Mouse (Mus musculus) embryonic facial prominence, embryonic 11.5 days (tissue): ENCODE results near the gene Foxj2. TPM values are rescaled to one million over a fixed set of nuclear protein-coding genes. Genes with fewer than 3 reads are reported as not detected.

Experiments used
- ATAC-seq: fragments of 200-750 bp; cut with Nextera tagmentation; replicated peaks from 2 replicates; pipeline ENCODE4 v1.8.0; 2017; ENCODE audit warnings: low read depth; ENCODE audit not compliant: insufficient number of reproducible peaks, low FRiP score, low TSS enrichment
- DNase-seq: peaks from one replicate; pipeline ENCODE4 v3.0.0-alpha.2; 2015; ENCODE audit warnings: low spot score
- H3K27ac ChIP-seq: fragments of 300-500 bp; sonication (generic); replicated peaks from 2 replicates; pipeline ENCODE4 v1.5.1; 2014; ENCODE audit warnings: mild to moderate bottlenecking, low read depth, low read length, control low read depth
- H3K27me3 ChIP-seq: fragments of 300-500 bp; sonication (generic); 2 replicates; pipeline ENCODE4 v1.6.1; 2014; ENCODE audit warnings: mild to moderate bottlenecking, low read length, moderate library complexity, mixed read lengths; ENCODE audit not compliant: control insufficient read depth, insufficient read depth
- H3K36me3 ChIP-seq: fragments of 300-500 bp; sonication (generic); replicated peaks from 2 replicates; pipeline ENCODE4 v1.6.1; 2014; ENCODE audit warnings: low read depth, mild to moderate bottlenecking, low read length, moderate library complexity, mixed read lengths; ENCODE audit not compliant: control insufficient read depth, insufficient read depth
- H3K4me1 ChIP-seq: fragments of 300-500 bp; sonication (generic); 2 replicates; pipeline ENCODE4 v1.6.1; 2014; ENCODE audit warnings: low read length, mixed read lengths; ENCODE audit not compliant: control insufficient read depth, insufficient read depth
- H3K4me2 ChIP-seq: fragments of 300-500 bp; sonication (generic); 2 replicates; pipeline ENCODE4 v1.6.1; 2014; ENCODE audit warnings: low read depth, mild to moderate bottlenecking, control low read depth, low read length, moderate library complexity
- H3K4me3 ChIP-seq: fragments of 300-500 bp; sonication (generic); 2 replicates; pipeline ENCODE4 v1.5.1; 2014; ENCODE audit warnings: low read depth, low read length, control low read depth
- H3K9ac ChIP-seq: fragments of 300-500 bp; sonication (generic); replicated peaks from 2 replicates; pipeline ENCODE4 v1.6.1; 2014; ENCODE audit warnings: mild to moderate bottlenecking, control low read depth, low read length
- H3K9me3 ChIP-seq: fragments of 300-500 bp; sonication (generic); replicated peaks from 2 replicates; pipeline ENCODE4 v1.6.1; 2016; ENCODE audit warnings: mild to moderate bottlenecking, low read length, inconsistent platforms, mixed read lengths; ENCODE audit not compliant: control insufficient read depth
- WGBS: fragments of 180-500 bp; shearing (Covaris S2); extraction: QIAGEN DNeasy Blood & Tissue Kit; methylation state at CpG from one replicate; pipeline ENCODE4 v1.1.7; 2014; 5-methylcytosine and 5-hydroxymethylcytosine counted together
- polyA plus RNA-seq: library from polyadenylated mRNA; unstranded; fragments of >200 nt; fragmentation: Nextera tagmentation; extraction: Ambion mirVana; gene quantifications from 2 replicates; pipeline ENCODE4 v1.2.1, GENCODE M21; 2014

Foxj2 gene
- polyA plus RNA-seq: 4.0 TPM in 2 replicates

- Histone ChIP-seq H3K36me3 (no peaks in the 10 kb centered on the region), H3K4me2 (peak within 1 kb of the TSS; percentile 83), H3K4me3 (peak within 1 kb of the TSS; percentile 83), H3K4me1 (no peaks in the 10 kb centered on the region; the same call in 1 of the 2 replicates), H3K9me3 (no peaks in the 10 kb centered on the region), H3K27ac (no peak within 1 kb of the TSS), H3K27me3 (no peaks in the 10 kb centered on the region), H3K9ac (peak within 1 kb of the TSS; percentile 92)
- 2% methylated on average over 47 of the region's 61 CpGs for WGBS
- ATAC-seq (peak; percentile 72), DNase-seq (peak; percentile 75)
Measured at GRCm38 (mm10) chr6:122819306-122820070, at the start of gene Foxj2. Foxj2 (plus strand) TSS chr6:122819914.

GRCm38 (mm10) chr6:122770760-122771315 lies 48.9 kb upstream of the Foxj2 start:
- ATAC-seq (no peak), DNase-seq (no peak)
- Histone ChIP-seq H3K27me3 (no peaks in the 10 kb centered on the region), H3K36me3 (no peaks in the 10 kb centered on the region), H3K9ac (no peak overlapping the region), H3K4me1 (no peaks in the 10 kb centered on the region), H3K4me2 (no peak overlapping the region), H3K9me3 (no peaks in the 10 kb centered on the region), H3K4me3 (no peak overlapping the region), H3K27ac (no peak overlapping the region)
- 90% methylated on average over 11 of the region's 11 CpGs for WGBS

- H3K27me3 ChIP-seq: no peaks in the 10 kb centered on the region
- no peaks in the 10 kb centered on the region for H3K36me3 ChIP-seq
- H3K27ac ChIP-seq: no peak overlapping the region
- no peak for ATAC-seq
- H3K9me3 ChIP-seq: no peaks in the 10 kb centered on the region
- H3K4me2 ChIP-seq: no peak overlapping the region
- H3K9ac ChIP-seq: no peak overlapping the region
- no peak overlapping the region for H3K4me3 ChIP-seq
- no peaks in the 10 kb centered on the region for H3K4me1 ChIP-seq
- DNase-seq: no peak
- 53% methylated on average over 6 of the region's 6 CpGs for WGBS
Measured at GRCm38 (mm10) chr6:122772701-122773100, 47.0 kb upstream of the Foxj2 start.

GRCm38 (mm10) chr6:122774345-122774744 lies 45.4 kb upstream of the Foxj2 start:
- no peaks in the 10 kb centered on the region for H3K4me1 ChIP-seq
- DNase-seq: no peak
- H3K36me3 ChIP-seq: no peaks in the 10 kb centered on the region
- ATAC-seq: no peak
- H3K4me2 ChIP-seq: no peak overlapping the region
- H3K9ac ChIP-seq: no peak overlapping the region
- WGBS: 87% methylated on average over 1 of the region's 1 CpGs
- no peaks in the 10 kb centered on the region for H3K27me3 ChIP-seq
- no peaks in the 10 kb centered on the region for H3K9me3 ChIP-seq
- H3K4me3 ChIP-seq: no peak overlapping the region
- H3K27ac ChIP-seq: no peak overlapping the region

GRCm38 (mm10) chr6:122776040-122776439 lies 43.7 kb upstream of the Foxj2 start:
- H3K4me2 ChIP-seq: no peak overlapping the region

GRCm38 (mm10) chr6:122779916-122780315 lies 39.8 kb upstream of the Foxj2 start:
- H3K4me2 ChIP-seq: no peak overlapping the region
- no peaks in the 10 kb centered on the region for H3K36me3 ChIP-seq
- ATAC-seq: no peak
- no peak overlapping the region for H3K9ac ChIP-seq
- H3K9me3 ChIP-seq: no peaks in the 10 kb centered on the region
- H3K4me1 ChIP-seq: no peaks in the 10 kb centered on the region
- H3K4me3 ChIP-seq: no peak overlapping the region
- H3K27ac ChIP-seq: no peak overlapping the region
- no peaks in the 10 kb centered on the region for H3K27me3 ChIP-seq
- no peak for DNase-seq
- 39% methylated on average over 1 of the region's 1 CpGs for WGBS

More at GRCm38 (mm10) chr6:122776040-122776439, 43.7 kb upstream of the Foxj2 start:
- Histone ChIP-seq H3K36me3 (no peaks in the 10 kb centered on the region), H3K9ac (no peak overlapping the region), H3K27me3 (no peaks in the 10 kb centered on the region), H3K4me3 (no peak overlapping the region), H3K4me1 (no peaks in the 10 kb centered on the region), H3K9me3 (no peaks in the 10 kb centered on the region), H3K27ac (no peak overlapping the region)
- no peak for ATAC-seq
- WGBS: 81% methylated on average over 7 of the region's 7 CpGs
- no peak for DNase-seq

- no peak for DNase-seq
- H3K9me3 ChIP-seq: no peaks in the 10 kb centered on the region
- no peaks in the 10 kb centered on the region for H3K4me1 ChIP-seq
- no peak overlapping the region for H3K9ac ChIP-seq
- ATAC-seq: no peak
- H3K4me2 ChIP-seq: no peak overlapping the region
- H3K4me3 ChIP-seq: no peak overlapping the region
- no peaks in the 10 kb centered on the region for H3K36me3 ChIP-seq
- no peak overlapping the region for H3K27ac ChIP-seq
- WGBS: 77% methylated on average over 4 of the region's 4 CpGs
- no peaks in the 10 kb centered on the region for H3K27me3 ChIP-seq
Measured at GRCm38 (mm10) chr6:122781167-122781566, 38.5 kb upstream of the Foxj2 start.

GRCm38 (mm10) chr6:122782164-122782563 lies 37.5 kb upstream of the Foxj2 start:
- no peaks in the 10 kb centered on the region for H3K27me3 ChIP-seq
- no peak overlapping the region for H3K4me3 ChIP-seq
- H3K4me2 ChIP-seq: no peak overlapping the region
- DNase-seq (no peak), ATAC-seq (no peak)
- 69% methylated on average over 3 of the region's 3 CpGs for WGBS
- no peak overlapping the region for H3K9ac ChIP-seq
- H3K9me3 ChIP-seq: no peaks in the 10 kb centered on the region
- no peak overlapping the region for H3K27ac ChIP-seq
- H3K36me3 ChIP-seq: no peaks in the 10 kb centered on the region
- no peaks in the 10 kb centered on the region for H3K4me1 ChIP-seq
